Mouse (Mus musculus): Measurements from ENCODE around the gene Hrh2.

Gene Hrh2

GRCm38 (mm10) chr13:54192021-54192481 lies at the start of gene Hrh2:
Hrh2 (plus strand) TSS chr13:54192129.
- under 1% methylated on average over 31 of the region's 31 CpGs for WGBS

GRCm38 (mm10) chr13:54143788-54144187 lies 48.1 kb upstream of the Hrh2 start:
- WGBS = 55% methylated on average over 5 of the region's 5 CpGs

- WGBS = 46% methylated on average over 5 of the region's 5 CpGs
These were observed 47.3 kb upstream of the Hrh2 start for GRCm38 (mm10) chr13:54144624-54145023.

DNA sequence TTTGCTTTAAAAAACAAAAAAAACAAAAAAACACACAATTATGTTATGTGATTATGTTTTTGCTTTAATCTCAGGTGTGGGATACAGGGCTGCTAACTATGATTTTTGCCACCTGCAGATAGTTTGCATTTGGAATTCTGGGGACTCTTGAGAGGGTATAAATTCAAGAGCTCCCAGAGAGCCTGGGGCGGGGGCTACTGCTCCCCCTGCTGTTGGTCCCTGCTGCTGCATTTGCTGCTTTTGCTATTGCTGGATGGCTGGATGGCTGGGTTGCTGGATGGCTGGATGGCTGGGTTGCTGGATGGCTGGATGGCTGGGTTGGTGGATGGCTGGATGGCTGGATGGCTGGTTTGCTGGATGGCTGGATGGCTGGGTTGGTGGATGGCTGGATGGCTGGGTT lies 44.6 kb upstream of the Hrh2 start:
- WGBS = 75% methylated on average over 1 of the region's 1 CpGs

GRCm38 (mm10) chr13:54152421-54152820 lies 39.5 kb upstream of the Hrh2 start:
- WGBS = 91% methylated on average over 1 of the region's 1 CpGs

DNA sequence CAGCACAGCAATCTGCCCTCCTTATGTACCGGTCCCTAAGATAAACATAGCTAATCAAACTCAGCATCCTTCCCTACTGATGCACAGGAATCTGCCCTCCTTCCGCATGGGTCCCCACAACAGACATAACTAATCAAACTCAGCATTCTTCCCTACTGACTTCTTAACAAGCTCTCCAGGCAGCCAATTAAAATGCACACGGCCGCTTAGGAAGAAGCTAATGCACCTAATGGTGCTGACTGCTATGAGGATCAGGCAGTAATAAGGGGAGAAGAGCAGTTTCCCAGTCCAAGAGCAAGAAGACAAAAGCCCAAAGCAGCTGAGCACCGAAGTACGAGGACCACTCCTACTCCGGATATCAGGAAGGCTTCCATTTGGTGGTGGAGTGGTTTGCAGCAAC lies 39.0 kb upstream of the Hrh2 start:
- 71% methylated on average over 7 of the region's 7 CpGs for WGBS

DNA sequence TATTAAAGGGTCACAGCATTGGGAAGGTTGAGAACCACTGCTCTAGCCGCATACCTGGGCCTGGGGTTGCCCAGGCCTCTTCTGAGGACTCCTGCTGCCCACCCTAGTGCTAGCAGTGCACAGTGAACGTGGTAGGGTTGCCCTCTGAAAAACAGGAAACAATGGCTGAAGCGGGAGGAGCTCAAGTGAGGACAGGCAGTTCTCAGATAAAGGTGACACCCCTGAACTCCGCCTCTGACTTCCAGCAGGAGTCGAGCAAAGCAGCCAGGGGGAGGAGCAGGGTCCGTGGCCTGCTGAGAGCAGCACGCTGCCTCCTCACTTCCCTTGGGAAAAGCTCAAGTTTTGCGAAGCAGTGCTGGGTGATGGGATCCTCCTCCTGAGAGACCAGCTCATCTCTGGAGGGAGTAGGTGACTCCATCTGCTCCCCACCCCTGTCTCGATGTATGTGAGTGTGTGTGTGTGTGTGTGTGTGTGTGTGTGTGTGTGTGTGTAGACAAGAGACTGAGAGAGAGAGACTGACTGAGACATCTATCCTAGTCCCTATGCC lies 38.2 kb upstream of the Hrh2 start:
- 49% methylated on average over 9 of the region's 9 CpGs for WGBS

GRCm38 (mm10) chr13:54155822-54156221 lies 36.1 kb upstream of the Hrh2 start:
- 51% methylated on average over 2 of the region's 2 CpGs for WGBS

DNA sequence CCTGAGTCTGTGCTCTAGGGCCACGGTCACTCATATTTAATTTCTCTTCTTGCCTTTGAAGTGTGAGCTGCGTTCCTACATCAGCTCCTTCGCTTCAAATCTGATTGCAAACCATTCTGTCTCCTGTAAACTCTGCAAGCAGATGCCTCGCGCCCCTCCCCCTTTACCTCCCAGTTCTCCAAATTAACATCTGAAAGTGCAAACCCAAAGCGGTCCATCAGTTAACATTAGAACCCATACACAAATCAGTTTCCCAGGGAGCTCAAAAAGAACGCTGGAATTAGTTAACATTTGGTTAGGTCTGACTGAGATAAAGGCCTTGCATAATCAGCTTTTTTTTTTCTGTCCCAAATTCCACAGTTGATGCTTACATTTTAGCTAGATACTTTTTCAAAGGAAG lies 32.7 kb upstream of the Hrh2 start:
- 36% methylated on average over 7 of the region's 7 CpGs for WGBS

DNA sequence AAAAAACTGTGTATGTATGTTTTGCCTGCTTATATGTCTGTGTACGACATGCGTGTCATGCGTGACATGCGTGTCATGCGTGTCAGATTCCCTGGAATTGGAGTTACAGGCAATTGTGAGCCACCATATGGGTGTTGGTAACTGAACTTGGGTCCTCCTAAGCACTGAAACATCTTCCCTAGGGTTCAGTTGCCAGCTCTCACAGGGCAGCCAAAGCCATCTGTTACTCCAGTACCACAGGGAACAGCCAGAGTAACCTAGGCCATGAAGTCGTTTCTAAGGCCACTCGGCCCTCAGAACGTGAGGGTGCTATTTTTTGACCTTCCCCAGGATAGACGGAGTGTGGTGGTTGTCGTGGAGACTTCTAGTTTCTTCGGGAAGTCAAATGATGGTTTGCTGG lies 32.2 kb upstream of the Hrh2 start:
- WGBS = 67% methylated on average over 11 of the region's 11 CpGs

DNA sequence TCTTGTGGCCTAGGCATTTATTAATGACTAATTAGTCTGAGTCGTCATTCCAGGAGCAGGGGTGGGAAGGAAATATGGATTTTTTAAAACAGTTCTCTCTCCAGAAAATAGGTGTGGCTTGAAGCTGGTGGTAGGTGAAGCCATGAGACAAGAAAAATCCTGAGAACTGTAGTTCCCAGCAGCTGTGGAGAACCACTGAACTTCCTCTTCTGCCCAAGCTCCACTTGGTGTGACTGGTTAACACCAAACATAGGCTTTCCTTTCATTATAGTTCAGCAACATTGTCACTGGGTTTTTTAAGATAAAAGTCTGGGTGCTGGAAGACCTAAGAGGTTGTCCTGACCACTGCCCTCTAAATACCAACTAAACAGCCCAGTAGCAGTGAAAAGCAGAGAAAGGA lies 31.4 kb upstream of the Hrh2 start:
- 23% methylated on average over 1 of the region's 1 CpGs for WGBS

DNA sequence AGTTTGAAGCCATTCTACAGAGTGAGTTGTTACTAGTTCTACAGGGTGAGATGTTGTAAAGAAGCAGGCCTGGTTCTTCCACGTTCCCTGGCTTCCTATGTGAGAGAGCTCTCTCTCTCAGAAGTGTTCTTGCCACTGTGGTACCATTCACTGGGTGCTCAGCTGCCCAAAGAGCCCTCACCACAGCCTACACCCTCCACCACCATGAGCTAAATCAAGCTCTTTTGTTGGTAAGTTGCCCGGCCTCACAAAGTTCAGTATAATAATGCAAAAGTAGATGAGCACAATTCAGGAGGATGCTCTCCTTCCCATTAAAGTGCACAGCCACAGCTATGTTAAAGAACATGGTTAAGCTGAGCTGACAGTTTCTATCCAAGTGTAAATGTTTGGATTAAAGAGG lies 30.4 kb upstream of the Hrh2 start:
- WGBS = 59% methylated on average over 2 of the region's 2 CpGs

DNA sequence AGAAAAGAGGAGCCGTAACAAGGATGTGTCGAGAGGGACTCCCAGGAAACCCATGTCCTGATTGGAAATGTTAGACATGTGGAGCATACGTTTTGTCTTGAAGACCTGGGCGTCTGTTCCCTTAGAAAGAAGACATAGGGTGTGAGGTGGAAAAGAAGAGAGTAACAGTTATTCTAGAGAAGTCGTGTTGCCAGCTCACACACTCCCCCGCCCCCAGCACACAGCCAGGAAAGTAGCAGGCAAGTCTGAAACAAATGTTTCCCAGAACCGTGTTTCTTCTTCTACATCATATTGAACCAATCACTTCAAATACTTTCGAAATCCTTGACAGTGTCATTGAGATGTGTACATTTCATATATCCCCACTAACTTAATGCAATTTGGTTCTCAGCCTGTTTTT lies 28.6 kb upstream of the Hrh2 start:
- 44% methylated on average over 8 of the region's 8 CpGs for WGBS

DNA sequence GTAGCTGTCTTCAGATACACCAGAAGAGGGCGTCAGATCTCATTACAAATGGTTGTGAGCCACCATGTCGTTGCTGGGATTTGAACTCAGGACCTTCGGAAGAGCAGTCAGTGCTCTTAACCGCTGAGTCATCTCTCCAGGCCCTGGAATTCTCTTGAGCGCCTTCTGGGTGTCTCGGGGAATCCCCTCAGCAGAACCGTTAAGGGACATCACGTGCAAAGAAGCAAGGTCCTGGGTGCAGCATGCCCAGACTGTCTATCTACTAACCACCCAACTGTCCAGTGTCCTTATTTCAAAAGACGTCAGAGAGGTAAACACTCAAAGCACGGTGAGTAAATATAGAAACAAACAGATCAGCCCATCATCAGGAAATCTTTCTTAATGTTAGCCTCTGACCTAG lies 27.5 kb upstream of the Hrh2 start:
- WGBS = 88% methylated on average over 10 of the region's 10 CpGs

GRCm38 (mm10) chr13:54165066-54165465 lies 26.9 kb upstream of the Hrh2 start:
- WGBS = 80% methylated on average over 6 of the region's 6 CpGs

GRCm38 (mm10) chr13:54165765-54166164 lies 26.2 kb upstream of the Hrh2 start:
- 43% methylated on average over 6 of the region's 6 CpGs for WGBS

DNA sequence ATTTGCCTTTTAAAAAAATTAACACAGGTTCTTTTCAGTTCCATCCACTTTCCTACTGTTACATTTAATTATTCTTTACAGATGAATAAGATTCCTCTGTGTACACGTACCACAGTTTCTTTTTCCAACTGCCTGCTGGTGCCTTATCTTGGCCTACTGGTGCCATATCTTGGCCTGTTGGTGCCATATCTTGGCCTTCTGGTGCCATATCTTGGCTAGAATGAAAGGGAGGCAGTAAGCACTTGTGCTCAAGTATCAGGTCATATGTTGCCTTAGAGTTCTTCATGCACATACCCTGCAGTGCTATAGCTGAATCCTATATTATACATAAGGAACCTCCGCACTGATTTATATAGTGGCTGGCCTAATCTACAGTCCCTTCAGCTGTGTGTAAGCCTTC lies 24.9 kb upstream of the Hrh2 start:
- 95% methylated on average over 2 of the region's 2 CpGs for WGBS

- 64% methylated on average over 8 of the region's 8 CpGs for WGBS
These were observed 23.3 kb upstream of the Hrh2 start for GRCm38 (mm10) chr13:54168675-54169074.

DNA sequence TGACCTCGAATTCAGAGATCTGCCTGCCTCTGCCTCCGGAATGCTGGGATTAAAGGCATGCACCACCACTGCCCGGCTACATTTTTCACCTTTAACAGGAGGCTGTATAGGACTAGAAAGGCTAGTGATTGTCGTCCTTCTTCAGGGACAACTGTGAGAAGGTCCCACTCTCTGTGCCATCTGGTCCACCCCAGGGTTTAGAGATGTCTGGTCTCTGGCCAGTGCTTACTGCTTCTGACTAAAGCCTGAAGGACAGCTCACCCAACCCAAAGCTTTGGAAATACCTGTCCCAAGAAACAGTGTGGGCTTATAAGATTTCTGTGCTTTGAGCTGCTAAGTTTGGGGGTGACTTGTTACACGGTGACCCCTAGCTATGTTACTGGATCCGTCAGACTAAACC lies 21.6 kb upstream of the Hrh2 start:
- WGBS = 91% methylated on average over 6 of the region's 6 CpGs

- WGBS = 65% methylated on average over 10 of the region's 10 CpGs
These were observed 20.6 kb upstream of the Hrh2 start for GRCm38 (mm10) chr13:54171346-54171745.

GRCm38 (mm10) chr13:54171761-54172160 lies 20.2 kb upstream of the Hrh2 start:
- 55% methylated on average over 3 of the region's 3 CpGs for WGBS

DNA sequence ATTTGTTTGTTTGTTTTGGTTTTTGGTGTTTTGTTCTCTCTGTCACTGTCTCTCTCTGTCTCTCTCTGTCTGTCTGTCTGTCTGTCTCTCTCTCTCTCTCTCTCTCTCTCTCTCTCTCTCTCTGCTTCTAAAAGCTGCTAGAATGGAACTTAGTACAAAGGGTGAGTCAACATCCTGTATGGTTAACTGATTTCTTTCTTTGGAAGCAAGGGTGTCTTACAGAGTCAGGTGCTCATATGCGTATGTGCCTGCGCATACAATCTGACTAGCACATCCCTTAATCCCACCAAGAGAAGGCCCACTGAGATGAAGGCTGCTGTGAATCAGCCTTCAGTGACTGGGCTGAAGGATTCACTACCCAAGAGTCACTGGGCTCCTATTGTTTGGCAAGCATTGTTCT lies 18.0 kb upstream of the Hrh2 start:
- WGBS = 91% methylated on average over 2 of the region's 2 CpGs

- 92% methylated on average over 4 of the region's 4 CpGs for WGBS
These were observed 17.2 kb upstream of the Hrh2 start for GRCm38 (mm10) chr13:54174703-54175102.

DNA sequence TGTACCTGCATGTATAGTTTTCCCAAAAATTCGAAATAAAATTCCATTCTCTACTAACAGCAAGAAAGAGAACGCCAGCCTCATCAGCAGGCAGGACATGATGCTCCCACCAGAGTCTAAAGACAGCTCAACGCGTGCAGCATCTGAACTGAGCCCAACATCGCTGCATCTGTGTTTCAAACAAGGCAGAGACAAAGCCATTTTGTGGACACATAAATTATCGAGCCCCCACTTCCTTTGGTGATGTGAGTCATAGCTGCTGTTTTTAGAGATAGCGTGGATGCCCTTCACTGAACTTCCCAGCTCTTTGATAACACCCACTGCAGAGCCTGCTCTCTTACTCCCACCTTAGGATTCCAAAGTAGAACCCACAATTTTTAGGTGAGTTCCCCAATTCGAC lies 16.5 kb upstream of the Hrh2 start:
- 46% methylated on average over 8 of the region's 8 CpGs for WGBS
